30 mouse cellular contexts compared by ENCODE assay signal in genomic region chr11:96087981-96088380, GRCm38 (mm10). TPM values are rescaled to one million over a fixed set of nuclear protein-coding genes. Genes with fewer than 3 reads are reported as not detected.
A peak's percentile ranks its signal among the peaks of the same experiment; 100 is the strongest.
DNase-seq lines count a peak whose midpoint lies in the region; ATAC-seq and TF ChIP-seq lines count a peak whose summit lies in the region.
"Had no signal": no experiment of that assay in that cellular context is flagged by ENCODE, and none has a peak within 500 bp of the region (broad histone marks: within the 10 kb centered on the region; RNA-seq: fewer than 3 reads in every experiment).

No protein-coding gene starts in this region.

- no peaks in the 10 kb centered on the region for H3K4me1 ChIP-seq in midbrain, embryonic 11.5 days (ENCODE audit: control insufficient read depth, insufficient read depth, low read length)
- H3K4me1 ChIP-seq in midbrain, embryonic 15.5 days = no peaks in the 10 kb centered on the region
- H3K4me1 ChIP-seq in E14TG2a.4 (replicated peaks; ENCODE audit: low read depth, low read length) = peaks cover 8% of the 10 kb centered on the region
- peaks cover 2 to 4% of the 10 kb centered on the region in 2 experiments; a peak in 1 of 4 replicates for H3K4me1 ChIP-seq in MEL (ENCODE audit: control insufficient read depth in 1 of 2, insufficient read depth in 2 of 2, low read length in 2 of 2)
- no peaks in the 10 kb centered on the region for H3K4me1 ChIP-seq in kidney, embryonic 14.5 days (ENCODE audit: control insufficient read depth, insufficient read depth, low read length)
- no peaks in the 10 kb centered on the region for H3K4me1 ChIP-seq in intestine, embryonic 15.5 days (replicated peaks)
- H3K4me1 ChIP-seq: embryonic facial prominence, embryonic 13.5 days; embryonic facial prominence, embryonic 15.5 days; forebrain, embryonic 10.5 days; forebrain, embryonic 12.5 days had no signal

- no peak overlapping the region for H3K27ac ChIP-seq in midbrain, embryonic 11.5 days (ENCODE audit: low read depth, low read length)
- H3K27ac ChIP-seq in midbrain, embryonic 15.5 days = no peak overlapping the region
- no peak overlapping the region for H3K27ac ChIP-seq in MEL (ENCODE audit: control insufficient read depth, low read depth, low read length)
- H3K27ac ChIP-seq in kidney, embryonic 14.5 days (ENCODE audit: low read depth, low read length) = no peak overlapping the region
- H3K27ac ChIP-seq in intestine, embryonic 15.5 days = no peak overlapping the region
- H3K27ac ChIP-seq: embryonic facial prominence, embryonic 13.5 days; embryonic facial prominence, embryonic 15.5 days; forebrain, embryonic 10.5 days; forebrain, embryonic 12.5 days had no signal

- H3K36me3 ChIP-seq in midbrain, embryonic 11.5 days (ENCODE audit: control insufficient read depth, insufficient read depth, low read length) = no peaks in the 10 kb centered on the region
- H3K36me3 ChIP-seq in midbrain, embryonic 15.5 days (replicated peaks) = no peaks in the 10 kb centered on the region
- H3K36me3 ChIP-seq in E14TG2a.4 (ENCODE audit: insufficient read depth, low read length) (no peaks in the 10 kb centered on the region), MEL (ENCODE audit: control insufficient read depth in 1 of 2, insufficient read depth in 2 of 2, low read length in 2 of 2) (no peaks in the 10 kb centered on the region; a peak in 2 of 4 replicates)
- no peaks in the 10 kb centered on the region for H3K36me3 ChIP-seq in kidney, embryonic 14.5 days (ENCODE audit: control insufficient read depth, insufficient read depth, low read length)
- H3K36me3 ChIP-seq in intestine, embryonic 15.5 days = no peaks in the 10 kb centered on the region
- H3K36me3 ChIP-seq: embryonic facial prominence, embryonic 13.5 days; embryonic facial prominence, embryonic 15.5 days; forebrain, embryonic 10.5 days; forebrain, embryonic 12.5 days; G1E had no signal

- no peak overlapping the region for H3K4me2 ChIP-seq in midbrain, embryonic 11.5 days
- H3K4me2 ChIP-seq in midbrain, embryonic 15.5 days = no peak overlapping the region
- H3K4me2 ChIP-seq in kidney, embryonic 14.5 days (replicated peaks; ENCODE audit: low read depth, low read length) = no peak overlapping the region
- H3K4me2 ChIP-seq in intestine, embryonic 15.5 days (replicated peaks) = no peak overlapping the region
- H3K4me2 ChIP-seq: embryonic facial prominence, embryonic 13.5 days; embryonic facial prominence, embryonic 15.5 days; forebrain, embryonic 12.5 days had no signal

- 86% methylated on average over 6 of the region's 6 CpGs for WGBS in midbrain, embryonic 11.5 days
- 86% methylated on average over 6 of the region's 6 CpGs for WGBS in midbrain, embryonic 15.5 days
- 91% methylated on average over 6 of the region's 6 CpGs for WGBS in kidney, embryonic 14.5 days
- WGBS in intestine, embryonic 15.5 days = 91% methylated on average over 6 of the region's 6 CpGs

- ATAC-seq in midbrain, embryonic 11.5 days (ENCODE audit: low FRiP score) = no peak
- no peak for ATAC-seq in midbrain, embryonic 15.5 days (replicated peaks)
- ATAC-seq in kidney, embryonic 14.5 days (ENCODE audit: low FRiP score, low TSS enrichment) = no peak
- ATAC-seq in intestine, embryonic 15.5 days = no peak
- ATAC-seq: forebrain, embryonic 14.5 days; forebrain, embryonic 16.5 days had no signal

- H3K79me2 ChIP-seq in MEL (ENCODE audit: control insufficient read depth, insufficient read depth, low read length, poor library complexity) = no peaks in the 10 kb centered on the region

- H3K9ac ChIP-seq in midbrain, embryonic 11.5 days (ENCODE audit: low read length) = no peak overlapping the region
- no peak overlapping the region for H3K9ac ChIP-seq in midbrain, embryonic 15.5 days
- H3K9ac ChIP-seq in MEL (ENCODE audit: control insufficient read depth, low read depth, low read length, poor library complexity, severe bottlenecking) = no peak overlapping the region
- no peak overlapping the region for H3K9ac ChIP-seq in kidney, embryonic 14.5 days (ENCODE audit: low read depth, low read length)
- H3K9ac ChIP-seq in intestine, embryonic 15.5 days = no peak overlapping the region
- H3K9ac ChIP-seq: embryonic facial prominence, embryonic 13.5 days; embryonic facial prominence, embryonic 15.5 days; forebrain, embryonic 12.5 days had no signal

- no peaks in the 10 kb centered on the region for H3K27me3 ChIP-seq in midbrain, embryonic 11.5 days (ENCODE audit: control insufficient read depth, insufficient read depth, low read length)
- H3K27me3 ChIP-seq in midbrain, embryonic 15.5 days (replicated peaks) = no peaks in the 10 kb centered on the region
- H3K27me3 ChIP-seq in E14TG2a.4 (ENCODE audit: insufficient read depth, low read length) = no peaks in the 10 kb centered on the region
- H3K27me3 ChIP-seq in MEL (ENCODE audit: control insufficient read depth in 1 of 2, insufficient read depth in 2 of 2, low read length in 2 of 2) = peaks cover 0 to 6% of the 10 kb centered on the region in 2 experiments; a peak in 1 of 4 replicates
- H3K27me3 ChIP-seq in kidney, embryonic 14.5 days (ENCODE audit: control insufficient read depth, insufficient read depth, low read length) = no peaks in the 10 kb centered on the region
- H3K27me3 ChIP-seq in intestine, embryonic 15.5 days (replicated peaks) = no peaks in the 10 kb centered on the region

- TF ChIP-seq CTCF in E14TG2a.4 (conservative IDR thresholded peaks at IDR 0.05; ENCODE audit: low read length) = peak; percentile 43
- peak in 2 of 3 experiments; percentile 27 to 32; a peak in 1 of 6 replicates for TF ChIP-seq CTCF in MEL (IDR thresholded peaks at IDR 0.05 in 2 of 3, conservative IDR thresholded peaks at IDR 0.05 in 1 of 3; ENCODE audit: control insufficient read depth in 1 of 3, insufficient read depth in 1 of 3, low read depth in 2 of 3, low read length in 3 of 3, poor library complexity in 1 of 3, severe bottlenecking in 1 of 3)

- no peak for TF ChIP-seq RAD21 in MEL (IDR thresholded peaks at IDR 0.05; ENCODE audit: low read depth, low read length)

- peak; percentile 80 for DNase-seq in midbrain, embryonic 11.5 days (ENCODE audit: low spot score, missing footprints)
- DNase-seq in MEL (ENCODE audit: low read depth, low spot score) (no peak), ZHBTc4 (ENCODE audit: low read depth, low spot score) (peak; percentile 59)
- no peak for DNase-seq in lung, postnatal 4 days
- DNase-seq: adrenal gland, adult 2 months; adrenal gland, postnatal 10 days; adrenal gland, postnatal 25 days; cerebellum, adult 11 months; cerebellum, adult 18-20 months; cerebellum, adult 8-10 months; cerebellum, adult 9-11 months; cerebellum, postnatal 14 days; cerebellum, postnatal 36 days; embryo, embryonic 11 days had no signal

- no peaks in the 10 kb centered on the region; the same call in 1 of the 2 replicates for H3K9me3 ChIP-seq in midbrain, embryonic 11.5 days (ENCODE audit: control insufficient read depth, low read length)
- H3K9me3 ChIP-seq in midbrain, embryonic 15.5 days = no peaks in the 10 kb centered on the region
- H3K9me3 ChIP-seq in E14TG2a.4 (ENCODE audit: low read length) (no peaks in the 10 kb centered on the region), MEL (replicated peaks; ENCODE audit: insufficient read depth, low read length) (no peaks in the 10 kb centered on the region)
- peaks cover 4% of the 10 kb centered on the region; the same call in 1 of the 2 replicates for H3K9me3 ChIP-seq in kidney, embryonic 14.5 days (ENCODE audit: control insufficient read depth, low read length)
- no peaks in the 10 kb centered on the region for H3K9me3 ChIP-seq in intestine, embryonic 15.5 days
- H3K9me3 ChIP-seq: embryonic facial prominence, embryonic 15.5 days; forebrain, embryonic 12.5 days had no signal

- no peak for TF ChIP-seq EP300 in MEL (IDR thresholded peaks at IDR 0.05; ENCODE audit: low read depth in 1 of 2, low read length in 2 of 2)

- no peak for TF ChIP-seq POLR2A in MEL (IDR thresholded peaks at IDR 0.05; ENCODE audit: control insufficient read depth in 1 of 2, insufficient read depth in 1 of 2, low read depth in 1 of 2, low read length in 2 of 2, poor library complexity in 1 of 2)

- H3K4me3 ChIP-seq in midbrain, embryonic 11.5 days (ENCODE audit: low read depth, low read length) = no peak overlapping the region
- H3K4me3 ChIP-seq in midbrain, embryonic 15.5 days = no peak overlapping the region
- H3K4me3 ChIP-seq in E14TG2a.4 (replicated peaks; ENCODE audit: low read length) (no peak overlapping the region), MEL (ENCODE audit: control insufficient read depth in 1 of 2, insufficient read depth in 1 of 2, low read depth in 2 of 2, low read length in 2 of 2) (no peak overlapping the region)
- no peak overlapping the region for H3K4me3 ChIP-seq in kidney, embryonic 14.5 days (ENCODE audit: low read length)
- no peak overlapping the region for H3K4me3 ChIP-seq in intestine, embryonic 15.5 days (replicated peaks)
- H3K4me3 ChIP-seq: embryonic facial prominence, embryonic 13.5 days; embryonic facial prominence, embryonic 15.5 days; erythroblast, embryonic 14.5 days; forebrain, embryonic 10.5 days; forebrain, embryonic 12.5 days had no signal

RNA-seq across cellular contexts. Expression of gene Atp5g1, which starts 12.5 kb away (rescaled TPM):
- 405 and 437 TPM in 2 replicates for polyA plus RNA-seq in midbrain, embryonic 11.5 days (2014; fragmentation: Nextera tagmentation; extraction: Ambion mirVana)
- 546 and 607 TPM in 2 replicates for polyA plus RNA-seq in midbrain, embryonic 15.5 days (2015; fragmentation: Nextera tagmentation; extraction: Ambion mirVana)
- 1,306 and 1,519 TPM in 2 replicates for total RNA-seq in MEL (2012; rRNA removed)
- polyA plus RNA-seq in MEL (2012; ENCODE audit: insufficient read depth in 1 of 2, insufficient read length in 2 of 2, low read depth in 1 of 2, low replicate concordance in 2 of 2, missing spikeins in 1 of 2) = 1,000 to 10,000 TPM in 1 of 2 experiments, not detected in 1; 1,694 TPM
- 848 and 857 TPM in 2 replicates for polyA plus RNA-seq in kidney, embryonic 14.5 days (2014; fragmentation: Nextera tagmentation; extraction: Ambion mirVana)
- polyA plus RNA-seq in intestine, embryonic 15.5 days (2015; fragmentation: Nextera tagmentation; extraction: Ambion mirVana) = 930 and 1,145 TPM in 2 replicates

RNA-seq across cellular contexts. Expression of gene Ube2z, which starts 22.8 kb away (rescaled TPM):
- 21.5 and 22.3 TPM in 2 replicates for polyA plus RNA-seq in midbrain, embryonic 11.5 days (2014; fragmentation: Nextera tagmentation; extraction: Ambion mirVana)
- 41.4 and 44.0 TPM in 2 replicates for polyA plus RNA-seq in midbrain, embryonic 15.5 days (2015; fragmentation: Nextera tagmentation; extraction: Ambion mirVana)
- 55.3 and 56.8 TPM in 2 replicates for total RNA-seq in MEL (2012; rRNA removed)
- polyA plus RNA-seq in MEL (2012; ENCODE audit: insufficient read depth in 1 of 2, insufficient read length in 2 of 2, low read depth in 1 of 2, low replicate concordance in 2 of 2, missing spikeins in 1 of 2) = 10 to 100 TPM in 1 of 2 experiments, not detected in 1; 58.5 TPM
- polyA plus RNA-seq in kidney, embryonic 14.5 days (2014; fragmentation: Nextera tagmentation; extraction: Ambion mirVana) = 27.6 and 36.4 TPM in 2 replicates
- 35.3 and 37.1 TPM in 2 replicates for polyA plus RNA-seq in intestine, embryonic 15.5 days (2015; fragmentation: Nextera tagmentation; extraction: Ambion mirVana)

RNA-seq across cellular contexts. Expression of gene Calcoco2, which starts 23.8 kb away (rescaled TPM):
- polyA plus RNA-seq in midbrain, embryonic 11.5 days (2014; fragmentation: Nextera tagmentation; extraction: Ambion mirVana) = not detected in 2 replicates
- polyA plus RNA-seq in midbrain, embryonic 15.5 days (2015; fragmentation: Nextera tagmentation; extraction: Ambion mirVana) = not detected in 2 replicates
- not detected in 2 replicates for total RNA-seq in MEL (2012; rRNA removed)
- polyA plus RNA-seq in MEL (2012; ENCODE audit: insufficient read depth in 1 of 2, insufficient read length in 2 of 2, low read depth in 1 of 2, low replicate concordance in 2 of 2, missing spikeins in 1 of 2) = not detected
- not detected in 2 replicates for polyA plus RNA-seq in kidney, embryonic 14.5 days (2014; fragmentation: Nextera tagmentation; extraction: Ambion mirVana)
- not detected in 2 replicates for polyA plus RNA-seq in intestine, embryonic 15.5 days (2015; fragmentation: Nextera tagmentation; extraction: Ambion mirVana)
- total RNA-seq: adrenal gland, adult 2 months; adrenal gland, postnatal 10 days; adrenal gland, postnatal 25 days; adrenal gland, postnatal 4 days; common myeloid progenitor, adult 5-6 weeks; G1E had no signal
- polyA plus RNA-seq: adrenal gland, adult 2 months; brain, embryonic 14.5 days; embryonic facial prominence, embryonic 11.5 days; embryonic facial prominence, embryonic 13.5 days; erythroblast, embryonic 14.5 days; forebrain, embryonic 10.5 days; forebrain, embryonic 12.5 days; G1E had no signal

RNA-seq across cellular contexts. Expression of gene Ttll6, which starts 45.6 kb away (rescaled TPM):
- polyA plus RNA-seq in midbrain, embryonic 11.5 days (2014; fragmentation: Nextera tagmentation; extraction: Ambion mirVana) = not detected in 2 replicates
- polyA plus RNA-seq in midbrain, embryonic 15.5 days (2015; fragmentation: Nextera tagmentation; extraction: Ambion mirVana) = 0.14 and 0.26 TPM in 2 replicates
- total RNA-seq in MEL (2012; rRNA removed) = not detected in 2 replicates
- polyA plus RNA-seq in MEL (2012; ENCODE audit: insufficient read depth in 1 of 2, insufficient read length in 2 of 2, low read depth in 1 of 2, low replicate concordance in 2 of 2, missing spikeins in 1 of 2) = under 1 TPM in 1 of 2 experiments, not detected in 1; 0.03 TPM
- not detected in 2 replicates for polyA plus RNA-seq in kidney, embryonic 14.5 days (2014; fragmentation: Nextera tagmentation; extraction: Ambion mirVana)
- 0.37 and 0.40 TPM in 2 replicates for polyA plus RNA-seq in intestine, embryonic 15.5 days (2015; fragmentation: Nextera tagmentation; extraction: Ambion mirVana)
- total RNA-seq: adrenal gland, adult 2 months; adrenal gland, postnatal 10 days; adrenal gland, postnatal 25 days; adrenal gland, postnatal 4 days; common myeloid progenitor, adult 5-6 weeks; G1E had no signal
- polyA plus RNA-seq: adrenal gland, adult 2 months; embryonic facial prominence, embryonic 11.5 days; erythroblast, embryonic 14.5 days; forebrain, embryonic 10.5 days; G1E had no signal

RNA-seq across cellular contexts. Expression of gene Snf8, which starts 53.3 kb away (rescaled TPM):
- 36.7 and 43.0 TPM in 2 replicates for polyA plus RNA-seq in midbrain, embryonic 11.5 days (2014; fragmentation: Nextera tagmentation; extraction: Ambion mirVana)
- 137 TPM in 2 replicates for polyA plus RNA-seq in midbrain, embryonic 15.5 days (2015; fragmentation: Nextera tagmentation; extraction: Ambion mirVana)
- 135 and 137 TPM in 2 replicates for total RNA-seq in MEL (2012; rRNA removed)
- 100 to 1,000 TPM in 1 of 2 experiments, not detected in 1; 183 TPM for polyA plus RNA-seq in MEL (2012; ENCODE audit: insufficient read depth in 1 of 2, insufficient read length in 2 of 2, low read depth in 1 of 2, low replicate concordance in 2 of 2, missing spikeins in 1 of 2)
- polyA plus RNA-seq in kidney, embryonic 14.5 days (2014; fragmentation: Nextera tagmentation; extraction: Ambion mirVana) = 34.2 and 63.5 TPM in 2 replicates
- polyA plus RNA-seq in intestine, embryonic 15.5 days (2015; fragmentation: Nextera tagmentation; extraction: Ambion mirVana) = 96.3 and 105 TPM in 2 replicates

Comparison
In these comparisons a context has a peak if more than half of its experiments do, and no peak if none do; other contexts are left out.
1. DNase-seq: peak in midbrain, embryonic 11.5 days (single experiment) and ZHBTc4 (single experiment); none in MEL (single experiment) and lung, postnatal 4 days (0 of 2).